Mouse (Mus musculus) heart, embryonic 11.5 days (tissue): ENCODE results near the gene Plekha1. TPM values are rescaled to one million over a fixed set of nuclear protein-coding genes. Genes with fewer than 3 reads are reported as not detected.

Experiments used
- ATAC-seq: fragments of 200-750 bp; cut with Nextera tagmentation; replicated peaks from 2 replicates; pipeline ENCODE4 v1.8.0; 2017; ENCODE audit warnings: moderate library complexity; ENCODE audit not compliant: insufficient number of reproducible peaks, low FRiP score, low TSS enrichment
- H3K27ac ChIP-seq: fragments of 300-500 bp; sonication (generic); 2 replicates; pipeline ENCODE4 v1.5.1; 2014; ENCODE audit warnings: mild to moderate bottlenecking, low read depth, low read length
- H3K27me3 ChIP-seq: fragments of 300-500 bp; sonication (generic); 2 replicates; pipeline ENCODE4 v1.6.1; 2014; ENCODE audit warnings: mild to moderate bottlenecking, low read length, mixed read lengths; ENCODE audit not compliant: control insufficient read depth, insufficient read depth
- H3K36me3 ChIP-seq: fragments of 300-500 bp; sonication (generic); 2 replicates; pipeline ENCODE4 v1.6.1; 2014; ENCODE audit warnings: mild to moderate bottlenecking, low read length, moderate library complexity, mixed read lengths; ENCODE audit not compliant: control insufficient read depth, insufficient read depth
- H3K4me1 ChIP-seq: fragments of 300-500 bp; sonication (generic); 2 replicates; pipeline ENCODE4 v1.6.1; 2014; ENCODE audit warnings: low read length; ENCODE audit not compliant: control insufficient read depth, insufficient read depth
- H3K4me2 ChIP-seq: fragments of 300-500 bp; sonication (generic); 2 replicates; pipeline ENCODE4 v1.6.1; 2014; ENCODE audit warnings: mild to moderate bottlenecking, moderate library complexity
- H3K4me3 ChIP-seq: fragments of 300-500 bp; sonication (generic); 2 replicates; pipeline ENCODE4 v1.5.1; 2014; ENCODE audit warnings: low read depth, low read length
- H3K9ac ChIP-seq: fragments of 300-500 bp; sonication (generic); 2 replicates; pipeline ENCODE4 v1.6.1; 2014; ENCODE audit warnings: mild to moderate bottlenecking, low read depth, low read length, moderate library complexity
- H3K9me3 ChIP-seq: fragments of 300-500 bp; sonication (generic); replicated peaks from 2 replicates; pipeline ENCODE4 v1.6.1; 2016; ENCODE audit warnings: low read length; ENCODE audit not compliant: control insufficient read depth
- WGBS: fragments of 180-500 bp; shearing (Covaris S2); extraction: QIAGEN DNeasy Blood & Tissue Kit; methylation state at CpG from one replicate; pipeline ENCODE4 v1.1.7; 2014; ENCODE audit not compliant: insufficient replicate concordance; 5-methylcytosine and 5-hydroxymethylcytosine counted together
- polyA plus RNA-seq: library from polyadenylated mRNA; unstranded; fragments of >200 nt; fragmentation: Nextera tagmentation; extraction: Ambion mirVana; gene quantifications from 2 replicates; pipeline ENCODE4 v1.2.1, GENCODE M21; 2014

Plekha1 gene
- polyA plus RNA-seq, 1 experiment from 2014 or later, result 41.4 TPM

DNA sequence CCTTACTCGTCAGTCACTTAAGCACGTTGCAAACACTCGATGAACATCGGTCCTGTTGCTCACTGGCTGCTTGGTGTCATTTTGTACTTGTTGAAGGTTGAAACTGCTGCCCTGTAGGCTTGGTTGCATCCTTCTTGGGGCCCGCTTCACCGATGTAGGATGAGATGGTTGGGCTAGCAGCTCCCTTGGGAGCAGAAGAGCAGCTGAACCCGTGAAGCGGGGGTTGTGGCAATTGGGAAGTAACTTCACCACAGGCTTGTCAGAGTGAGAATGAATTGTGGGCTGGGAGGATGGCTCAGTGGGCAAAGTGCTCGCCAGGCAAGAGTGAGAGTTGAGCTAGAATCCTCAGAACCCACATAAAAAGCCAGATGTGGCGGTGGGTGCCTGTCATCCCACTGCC lies 37.1 kb upstream of the Plekha1 start:
- no peaks in the 10 kb centered on the region for H3K36me3 ChIP-seq
- no peak overlapping the region for H3K4me2 ChIP-seq
- H3K27me3 ChIP-seq, result peaks cover 4% of the 10 kb centered on the region; the same call in 1 of the 2 replicates
- peaks cover 3% of the 10 kb centered on the region; the same call in 1 of the 2 replicates for H3K4me1 ChIP-seq
- H3K4me3 ChIP-seq, result no peak overlapping the region
- H3K27ac ChIP-seq, result no peak overlapping the region
- ATAC-seq, result no peak
- H3K9me3 ChIP-seq, result no peaks in the 10 kb centered on the region
- WGBS, result 75% methylated on average over 10 of the region's 10 CpGs
- no peak overlapping the region for H3K9ac ChIP-seq

- Histone ChIP-seq H3K27me3 (peaks cover 2% of the 10 kb centered on the region; the same call in 1 of the 2 replicates), H3K4me1 (peaks cover 10% of the 10 kb centered on the region), H3K36me3 (no peaks in the 10 kb centered on the region), H3K4me2 (no peak overlapping the region), H3K9ac (no peak overlapping the region), H3K4me3 (no peak overlapping the region), H3K27ac (no peak overlapping the region), H3K9me3 (no peaks in the 10 kb centered on the region)
- no peak for ATAC-seq
- WGBS, result 85% methylated on average over 5 of the region's 5 CpGs
Measured at GRCm38 (mm10) chr7:130831586-130831985, 34.0 kb upstream of the Plekha1 start.

GRCm38 (mm10) chr7:130834299-130834698 lies 31.3 kb upstream of the Plekha1 start:
- WGBS, result 28% methylated on average over 21 of the region's 21 CpGs

GRCm38 (mm10) chr7:130834958-130835861 lies 30.3 kb upstream of the Plekha1 start:
- no peak overlapping the region for H3K4me2 ChIP-seq
- H3K4me3 ChIP-seq, result no peak overlapping the region
- 0 out of 2 replicates have a peak overlapping the region, but pooled peaks have one; percentile 23 for H3K9ac ChIP-seq
- WGBS, result 27% methylated on average over 18 of the region's 18 CpGs
- no peak overlapping the region for H3K27ac ChIP-seq
- no peaks in the 10 kb centered on the region for H3K36me3 ChIP-seq
- H3K9me3 ChIP-seq, result no peaks in the 10 kb centered on the region
- H3K4me1 ChIP-seq, result peaks cover 20% of the 10 kb centered on the region
- peaks cover 2% of the 10 kb centered on the region; the same call in 1 of the 2 replicates for H3K27me3 ChIP-seq
- no peak for ATAC-seq

More at GRCm38 (mm10) chr7:130834299-130834698, 31.3 kb upstream of the Plekha1 start:
- Histone ChIP-seq H3K9ac (no peak overlapping the region), H3K36me3 (no peaks in the 10 kb centered on the region), H3K4me2 (no peak overlapping the region), H3K9me3 (no peaks in the 10 kb centered on the region), H3K27me3 (peaks cover 2% of the 10 kb centered on the region; the same call in 1 of the 2 replicates), H3K4me3 (no peak overlapping the region), H3K4me1 (peaks cover 20% of the 10 kb centered on the region), H3K27ac (no peak overlapping the region)
- peak; percentile 99 for ATAC-seq

DNA sequence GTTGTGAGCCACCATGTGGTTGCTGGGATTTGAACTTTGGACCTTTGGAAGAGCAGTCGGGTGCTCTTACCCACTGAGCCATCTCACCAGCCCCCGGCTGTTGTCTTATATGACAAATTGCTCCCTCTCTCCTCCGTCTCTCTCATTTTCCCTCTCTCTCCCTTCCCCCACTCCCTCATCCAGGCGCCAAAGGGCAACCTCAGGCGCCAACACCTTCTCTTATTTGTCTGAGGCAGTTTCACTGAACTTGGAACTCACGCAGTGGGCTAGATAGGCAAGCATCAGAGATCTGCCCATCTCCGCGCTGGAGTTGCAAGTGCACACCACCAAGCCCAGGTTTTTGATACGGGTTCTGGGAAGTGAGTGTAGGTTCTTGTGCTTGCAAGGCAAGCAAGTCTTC lies 29.5 kb upstream of the Plekha1 start:
- no peak overlapping the region for H3K9ac ChIP-seq
- no peak overlapping the region for H3K4me2 ChIP-seq
- no peaks in the 10 kb centered on the region for H3K36me3 ChIP-seq
- H3K27me3 ChIP-seq, result peaks cover 2% of the 10 kb centered on the region; the same call in 1 of the 2 replicates
- H3K4me1 ChIP-seq, result peaks cover 20% of the 10 kb centered on the region
- H3K9me3 ChIP-seq, result no peaks in the 10 kb centered on the region
- ATAC-seq, result no peak
- H3K27ac ChIP-seq, result no peak overlapping the region
- 77% methylated on average over 9 of the region's 9 CpGs for WGBS
- H3K4me3 ChIP-seq, result no peak overlapping the region

DNA sequence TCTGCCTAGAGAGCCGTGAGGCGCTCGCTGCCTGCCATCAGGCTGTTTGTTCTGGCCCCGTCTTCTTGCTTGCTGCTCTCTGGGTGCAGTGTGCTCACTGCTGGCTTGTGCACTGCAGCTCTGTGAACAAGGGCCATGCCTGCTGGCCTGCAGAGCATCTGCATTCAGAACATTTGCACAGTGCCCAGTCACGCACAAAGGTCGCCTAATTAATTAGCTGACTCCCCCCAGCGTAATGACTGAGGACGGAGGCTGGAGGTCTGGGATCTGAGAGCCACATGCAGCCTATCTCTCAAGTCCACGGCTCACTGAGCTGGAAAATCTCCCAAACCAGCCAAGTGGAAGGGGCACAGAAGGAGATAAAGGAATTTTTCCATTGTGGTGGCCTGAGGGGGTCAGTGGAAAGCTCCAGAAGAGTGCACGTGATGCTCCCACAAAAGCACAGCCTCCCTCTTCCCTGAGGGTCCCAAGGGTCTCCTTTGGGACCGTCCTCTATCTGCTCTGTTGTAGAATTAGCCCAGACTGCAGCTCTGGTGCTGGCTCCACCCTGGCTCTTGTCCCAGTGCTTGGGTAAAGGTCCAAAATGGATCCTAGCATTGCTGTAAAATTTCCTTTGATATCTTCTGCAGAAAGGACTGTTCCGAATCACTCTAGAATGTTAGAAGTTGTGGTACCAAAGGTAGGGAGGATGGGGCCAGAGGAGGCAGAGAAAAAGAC lies 27.5 kb upstream of the Plekha1 start:
- peaks cover 20% of the 10 kb centered on the region for H3K4me1 ChIP-seq
- no peak overlapping the region for H3K27ac ChIP-seq
- no peak overlapping the region for H3K4me2 ChIP-seq
- 41% methylated on average over 12 of the region's 12 CpGs for WGBS
- no peaks in the 10 kb centered on the region for H3K36me3 ChIP-seq
- H3K9me3 ChIP-seq, result no peaks in the 10 kb centered on the region
- peaks cover 2% of the 10 kb centered on the region; the same call in 1 of the 2 replicates for H3K27me3 ChIP-seq
- no peak overlapping the region for H3K4me3 ChIP-seq
- ATAC-seq, result no peak
- H3K9ac ChIP-seq, result no peak overlapping the region

GRCm38 (mm10) chr7:130838658-130839025 lies 26.9 kb upstream of the Plekha1 start:
- H3K4me1 ChIP-seq, result peaks cover 20% of the 10 kb centered on the region
- no peak overlapping the region for H3K27ac ChIP-seq
- no peak overlapping the region for H3K4me2 ChIP-seq
- H3K36me3 ChIP-seq, result no peaks in the 10 kb centered on the region
- no peaks in the 10 kb centered on the region for H3K9me3 ChIP-seq
- no peak overlapping the region for H3K9ac ChIP-seq
- no peak overlapping the region for H3K4me3 ChIP-seq
- ATAC-seq, result no peak
- WGBS, result 76% methylated on average over 3 of the region's 3 CpGs
- no peaks in the 10 kb centered on the region; the same call in 1 of the 2 replicates for H3K27me3 ChIP-seq

DNA sequence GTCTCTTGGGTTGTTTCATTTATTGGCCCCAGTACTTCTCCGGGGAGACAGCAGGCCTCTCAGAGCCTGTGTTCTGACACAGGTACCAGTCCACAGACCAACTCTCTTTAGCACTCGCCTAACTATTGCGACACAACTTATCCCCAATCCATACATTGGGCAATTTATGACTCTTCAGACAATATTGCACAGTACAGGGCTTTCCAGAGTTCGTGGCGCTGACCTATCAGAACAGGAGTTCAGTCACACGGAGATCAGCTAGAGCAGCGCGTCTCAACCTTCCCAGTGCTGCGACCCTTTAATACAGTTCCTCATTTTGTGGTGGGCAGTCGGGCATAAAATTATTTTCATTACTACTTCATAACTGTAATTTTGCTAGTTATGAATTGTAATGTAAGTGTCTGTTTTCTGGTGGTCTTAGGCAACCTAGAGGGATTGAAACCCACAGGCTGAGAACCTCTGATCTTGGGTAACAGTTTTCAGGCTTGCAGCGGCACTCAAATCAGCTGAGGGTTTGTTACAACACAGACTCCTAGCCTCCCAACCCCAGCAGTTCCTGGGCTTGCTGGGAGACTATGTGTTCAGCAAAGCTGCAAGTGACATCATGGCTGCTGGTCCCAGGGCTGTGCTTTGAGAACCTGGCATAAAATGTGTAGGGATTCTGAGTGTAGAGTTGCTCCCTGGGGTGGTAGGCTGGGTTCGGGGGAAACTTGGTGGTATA lies 26.0 kb upstream of the Plekha1 start:
- Histone ChIP-seq H3K27me3 (no peaks in the 10 kb centered on the region), H3K36me3 (no peaks in the 10 kb centered on the region), H3K4me1 (peaks cover 20% of the 10 kb centered on the region), H3K4me3 (no peak overlapping the region), H3K9ac (no peak overlapping the region), H3K27ac (no peak overlapping the region), H3K4me2 (no peak overlapping the region), H3K9me3 (no peaks in the 10 kb centered on the region)
- no peak for ATAC-seq
- 87% methylated on average over 12 of the region's 12 CpGs for WGBS
